Mouse (Mus musculus) heart, embryonic 14.5 days (tissue): Measurements from ENCODE around the gene Atp2a2. TPM values are rescaled to one million over a fixed set of nuclear protein-coding genes. Genes with fewer than 3 reads are reported as not detected.
"Not testable (repeated sequence)": the region's sequence is repeated elsewhere in the genome, so short reads cannot be mapped to it uniquely, and the experiment has no call there.

Source experiments
- ATAC-seq: fragments of 200-750 bp; cut with Nextera tagmentation; 2 replicates; pipeline ENCODE4 v1.8.0; 2017; ENCODE audit warnings: low read depth, moderate TSS enrichment; ENCODE audit not compliant: insufficient number of reproducible peaks, insufficient read depth, low FRiP score
- H3K27ac ChIP-seq, 2 experiments: fragments of 200-500 bp in 1 of 2; fragments of 300-500 bp in 1 of 2; sonication (generic) in 1 of 2; replicated peaks in 1 of 2; 2 replicates each; pipeline ENCODE4 v1.5.1; 2012 to 2014; ENCODE audit warnings: low read depth in 2 of 2, low read length in 2 of 2, control low read depth in 1 of 2, mild to moderate bottlenecking in 1 of 2, mixed read lengths in 1 of 2; ENCODE audit not compliant: control insufficient read depth in 1 of 2, insufficient read depth in 1 of 2
- H3K27me3 ChIP-seq: fragments of 300-500 bp; sonication (generic); 2 replicates; pipeline ENCODE4 v1.6.1; 2014; ENCODE audit warnings: mild to moderate bottlenecking, low read length, control low read depth; ENCODE audit not compliant: control insufficient read depth, insufficient read depth
- H3K36me3 ChIP-seq: fragments of 300-500 bp; sonication (generic); 2 replicates; pipeline ENCODE4 v1.6.1; 2014; ENCODE audit warnings: mild to moderate bottlenecking, control low read depth, low read length, mixed read lengths; ENCODE audit not compliant: control insufficient read depth, insufficient read depth
- H3K4me1 ChIP-seq, 2 experiments: fragments of 200-500 bp in 1 of 2; fragments of 300-500 bp in 1 of 2; sonication (generic) in 1 of 2; 2 replicates each; pipeline ENCODE4 v1.6.1; 2012 to 2014; ENCODE audit warnings: low read length in 2 of 2, control low read depth in 1 of 2, mixed read lengths in 1 of 2; ENCODE audit not compliant: control insufficient read depth in 2 of 2, insufficient read depth in 2 of 2
- H3K4me2 ChIP-seq: fragments of 300-500 bp; sonication (generic); 2 replicates; pipeline ENCODE4 v1.6.1; 2014; ENCODE audit warnings: mild to moderate bottlenecking, low read length
- H3K4me3 ChIP-seq, 2 experiments: fragments of 200-500 bp in 1 of 2; fragments of 300-500 bp in 1 of 2; sonication (generic) in 1 of 2; 2 replicates each; pipeline ENCODE4 v1.5.1; 2012 to 2014; ENCODE audit warnings: low read length in 2 of 2, mild to moderate bottlenecking in 2 of 2, control low read depth in 1 of 2, low read depth in 1 of 2, moderate library complexity in 1 of 2; ENCODE audit not compliant: control insufficient read depth in 1 of 2, insufficient read depth in 1 of 2
- H3K9ac ChIP-seq: fragments of 300-500 bp; sonication (generic); 2 replicates; pipeline ENCODE4 v1.6.1; 2014; ENCODE audit warnings: mild to moderate bottlenecking, low read length
- H3K9me3 ChIP-seq: fragments of 300-500 bp; sonication (generic); 2 replicates; pipeline ENCODE4 v1.6.1; 2016; ENCODE audit warnings: low read length, control low read depth; ENCODE audit not compliant: control insufficient read depth
- WGBS: fragments of 180-500 bp; shearing (Covaris S2); extraction: QIAGEN DNeasy Blood & Tissue Kit; methylation state at CpG from one replicate; pipeline ENCODE4 v1.1.7; 2014; 5-methylcytosine and 5-hydroxymethylcytosine counted together
- polyA plus RNA-seq: library from polyadenylated mRNA; unstranded; fragments of >200 nt; fragmentation: Nextera tagmentation; extraction: Ambion mirVana; gene quantifications from 2 replicates; pipeline ENCODE4 v1.2.1, GENCODE M21; 2014

The Atp2a2 gene
- polyA plus RNA-seq, 1 experiment from 2014 or later, result 472 TPM

GRCm38 (mm10) chr5:122494449-122494848 lies 7.6 kb downstream of the Atp2a2 start:
- Histone ChIP-seq H3K4me3 (no peak overlapping the region), H3K27ac (no peak overlapping the region), H3K9ac (peak overlapping the region; percentile 84; the same call in 1 of the 2 replicates), H3K36me3 (peaks cover 97% of the 10 kb centered on the region), H3K27me3 (no peaks in the 10 kb centered on the region), H3K4me1 (peaks cover 0 to 36% of the 10 kb centered on the region in 2 experiments; a peak in 2 of 4 replicates), H3K9me3 (no peaks in the 10 kb centered on the region), H3K4me2 (peak overlapping the region; percentile 83)
- ATAC-seq, result no peak
- 21% methylated on average over 1 of the region's 1 CpGs for WGBS

DNA sequence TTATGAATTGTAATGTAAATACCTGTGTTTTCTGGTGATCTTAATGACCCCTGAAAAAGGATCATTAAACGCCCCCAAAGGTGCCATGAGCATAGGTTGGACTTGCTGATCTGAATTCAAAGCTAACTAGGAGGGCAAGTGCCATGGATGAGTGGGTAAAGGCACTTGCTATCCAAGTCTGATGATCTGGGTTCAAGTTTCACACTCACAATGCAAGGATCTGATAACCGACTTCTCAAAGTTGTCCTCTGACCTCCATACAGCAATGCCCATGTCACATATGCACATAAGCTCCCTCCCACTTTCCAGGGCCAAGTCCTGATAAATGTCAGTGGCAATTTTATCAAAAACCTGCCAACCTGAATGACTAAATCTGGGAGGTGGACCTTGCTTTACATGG lies 9.0 kb downstream of the Atp2a2 start:
- no peaks in the 10 kb centered on the region for H3K9me3 ChIP-seq
- 72% methylated on average over 2 of the region's 2 CpGs for WGBS
- peaks cover 100% of the 10 kb centered on the region for H3K36me3 ChIP-seq
- H3K4me2 ChIP-seq, result no peak overlapping the region
- no peak overlapping the region for H3K27ac ChIP-seq
- no peak overlapping the region for H3K9ac ChIP-seq
- H3K4me3 ChIP-seq, result no peak overlapping the region
- H3K4me1 ChIP-seq, result peaks cover 0 to 32% of the 10 kb centered on the region in 2 experiments; a peak in 2 of 4 replicates
- no peaks in the 10 kb centered on the region for H3K27me3 ChIP-seq
- ATAC-seq, result no peak

DNA sequence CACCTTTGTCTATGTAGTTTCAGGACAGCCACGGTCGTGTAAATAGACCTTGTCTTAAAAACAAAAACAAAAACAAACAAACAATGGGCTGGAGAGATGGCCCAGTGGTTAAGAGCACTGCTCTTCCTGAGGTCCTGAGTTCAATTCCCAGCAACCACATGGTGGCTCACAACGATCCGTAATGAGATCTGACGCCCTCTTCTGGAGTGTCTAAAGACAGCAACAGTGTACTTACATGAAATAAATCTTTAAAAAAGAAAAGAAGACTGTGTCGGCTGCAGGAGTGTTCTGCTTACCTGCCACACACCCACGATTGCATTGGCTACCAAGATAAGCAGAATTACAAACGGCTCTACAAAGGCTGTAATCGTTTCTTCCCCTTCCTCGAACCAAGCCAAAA lies 10.6 kb downstream of the Atp2a2 start:
- Histone ChIP-seq H3K9ac (no peak overlapping the region), H3K27me3 (no peaks in the 10 kb centered on the region), H3K36me3 (peaks cover 100% of the 10 kb centered on the region), H3K4me1 (peaks cover 0 to 19% of the 10 kb centered on the region in 2 experiments; a peak in 2 of 4 replicates), H3K4me3 (no peak overlapping the region), H3K27ac (0 out of 4 replicates have a peak overlapping the region, but pooled peaks of 1 of the 2 experiments have one; percentile 33), H3K4me2 (no peak overlapping the region), H3K9me3 (no peaks in the 10 kb centered on the region)
- no peak for ATAC-seq
- WGBS, result 81% methylated on average over 10 of the region's 10 CpGs

DNA sequence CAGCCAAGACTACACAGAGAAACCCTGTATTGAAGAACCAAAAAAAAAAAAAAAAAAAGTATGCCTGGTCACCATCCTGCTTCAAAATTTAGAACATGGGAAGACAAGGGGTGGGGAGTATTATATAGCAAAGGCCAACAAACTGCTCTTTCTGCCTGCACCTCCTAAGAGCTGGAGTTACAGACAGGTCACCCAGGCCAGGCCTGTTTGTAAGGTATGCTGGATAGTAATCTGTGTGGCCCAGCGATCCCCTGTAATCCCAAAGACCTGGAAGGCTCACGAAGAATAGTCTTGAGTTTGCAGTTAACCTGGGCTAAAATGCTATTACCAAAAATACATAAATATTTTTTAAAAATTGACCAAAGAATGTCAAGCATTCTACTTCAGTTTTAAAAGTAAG lies 11.9 kb downstream of the Atp2a2 start:
- 95% methylated on average over 2 of the region's 2 CpGs for WGBS

GRCm38 (mm10) chr5:122487825-122488224 lies 14.2 kb downstream of the Atp2a2 start:
- ATAC-seq, result no peak
- Histone ChIP-seq H3K27me3 (no peaks in the 10 kb centered on the region), H3K4me2 (no peak overlapping the region), H3K27ac (no peak overlapping the region), H3K4me3 (no peak overlapping the region), H3K9ac (no peak overlapping the region), H3K4me1 (peaks cover 0 to 14% of the 10 kb centered on the region in 2 experiments; a peak in 2 of 4 replicates), H3K36me3 (peaks cover 100% of the 10 kb centered on the region), H3K9me3 (no peaks in the 10 kb centered on the region)
- 66% methylated on average over 6 of the region's 6 CpGs for WGBS

More for the DNA sequence above, 11.9 kb downstream of the Atp2a2 start:
- ATAC-seq, result no peak
- H3K9ac ChIP-seq, result no peak overlapping the region
- H3K4me2 ChIP-seq, result no peak overlapping the region
- H3K9me3 ChIP-seq, result no peaks in the 10 kb centered on the region
- no peak overlapping the region for H3K4me3 ChIP-seq
- H3K27ac ChIP-seq, result no peak overlapping the region
- no peaks in the 10 kb centered on the region for H3K27me3 ChIP-seq
- peaks cover 100% of the 10 kb centered on the region for H3K36me3 ChIP-seq
- peaks cover 0 to 10% of the 10 kb centered on the region in 2 experiments; a peak in 2 of 4 replicates for H3K4me1 ChIP-seq

- WGBS, result 68% methylated on average over 5 of the region's 5 CpGs
- H3K9me3 ChIP-seq, H3K4me2 ChIP-seq, H3K27ac ChIP-seq, H3K9ac ChIP-seq, H3K27me3 ChIP-seq, H3K4me3 ChIP-seq, ATAC-seq: not testable (repeated sequence)
- Histone ChIP-seq H3K4me1 (peaks cover 0 to 16% of the 10 kb centered on the region in 2 experiments; a peak in 2 of 4 replicates), H3K36me3 (peaks cover 99% of the 10 kb centered on the region)
These were observed 15.8 kb downstream of the Atp2a2 start for GRCm38 (mm10) chr5:122486243-122486642.

DNA sequence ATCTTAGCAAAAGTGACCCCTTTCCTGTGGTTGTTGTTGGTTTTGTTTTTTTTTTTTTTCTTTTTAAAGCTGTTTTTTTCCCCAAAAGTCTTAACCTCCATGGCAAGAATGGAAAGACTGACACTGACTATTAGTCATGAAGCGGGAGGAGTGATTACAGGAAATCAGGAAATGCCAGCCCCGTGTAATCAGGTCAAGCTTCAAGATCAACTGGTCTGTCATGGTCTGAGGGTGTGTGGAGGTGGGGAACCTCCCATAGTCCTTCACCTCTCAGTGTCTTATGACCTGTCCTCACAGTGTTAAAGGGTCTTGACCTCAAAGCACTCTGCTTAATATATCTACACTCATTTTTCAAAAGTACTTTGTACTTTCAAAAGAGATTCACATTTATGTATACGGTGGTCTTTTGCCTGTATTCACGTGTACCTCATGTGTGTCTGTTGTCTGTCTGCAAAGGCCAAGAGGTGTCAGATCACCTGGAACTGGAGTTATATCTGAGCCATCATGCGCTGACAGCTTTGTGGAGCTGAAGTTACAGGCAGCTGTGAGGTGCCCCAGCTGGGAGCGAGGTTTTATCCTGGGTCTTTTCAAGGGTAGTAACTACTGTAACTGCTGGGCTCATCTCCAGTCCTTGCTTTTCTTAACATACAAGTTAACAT lies 19.2 kb downstream of the Atp2a2 start:
- peaks cover 97% of the 10 kb centered on the region for H3K36me3 ChIP-seq
- H3K9ac ChIP-seq, result no peak overlapping the region
- no peak for ATAC-seq
- H3K9me3 ChIP-seq, result no peaks in the 10 kb centered on the region
- H3K27ac ChIP-seq, result no peak overlapping the region
- H3K4me1 ChIP-seq, result peaks cover 0 to 16% of the 10 kb centered on the region in 2 experiments; a peak in 2 of 4 replicates
- WGBS, result 55% methylated on average over 6 of the region's 6 CpGs
- H3K4me2 ChIP-seq, result no peak overlapping the region
- H3K27me3 ChIP-seq, result no peaks in the 10 kb centered on the region
- no peak overlapping the region for H3K4me3 ChIP-seq
